Mouse (Mus musculus) heart, postnatal 0 days (tissue): Measurements from ENCODE around the gene Mettl17.

ENCODE experiments used
- CTCF ChIP-seq: IDR thresholded peaks from 2 replicates; pipeline ENCODE4 v1.5.1; 2016; ENCODE audit warnings: antibody characterized with exemption, control low read depth, low read depth
- EP300 ChIP-seq: IDR thresholded peaks from 2 replicates; pipeline ENCODE4 v1.6.1; 2016; ENCODE audit warnings: antibody characterized with exemption, low read depth

GRCm38 (mm10) chr14:51896019-51896418 lies 11.4 kb downstream of the Mettl17 start:
- TF ChIP-seq CTCF (no peak), EP300 (no peak)
